Mouse (Mus musculus) lung, postnatal 25 days (tissue): ENCODE results near the gene Pafah2.

Source experiments
- DNase-seq: peaks from one replicate; pipeline ENCODE4 v3.0.0; 2022; ENCODE audit warnings: low spot score

Gene Pafah2

DNA sequence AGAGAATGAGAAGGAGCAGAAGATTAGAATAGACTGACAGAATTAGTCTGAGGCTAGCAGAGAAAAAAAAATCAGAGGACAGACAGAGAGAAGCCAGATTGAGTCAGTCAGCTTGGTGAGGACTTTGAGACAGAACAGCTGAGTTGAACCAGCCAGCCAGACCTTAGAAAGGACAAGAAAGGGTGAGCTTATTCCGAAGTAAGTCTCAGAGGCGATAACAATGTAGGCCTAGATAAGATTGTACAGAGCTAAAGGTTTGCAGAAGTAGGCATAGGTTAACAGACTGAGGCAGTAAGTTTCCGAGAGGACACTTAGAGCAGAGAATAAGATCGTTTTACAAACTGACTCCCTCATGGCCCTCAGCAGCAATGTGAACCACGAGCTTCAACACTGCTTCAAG lies 65.1 kb downstream of the Pafah2 start:
- DNase-seq = no peak

DNA sequence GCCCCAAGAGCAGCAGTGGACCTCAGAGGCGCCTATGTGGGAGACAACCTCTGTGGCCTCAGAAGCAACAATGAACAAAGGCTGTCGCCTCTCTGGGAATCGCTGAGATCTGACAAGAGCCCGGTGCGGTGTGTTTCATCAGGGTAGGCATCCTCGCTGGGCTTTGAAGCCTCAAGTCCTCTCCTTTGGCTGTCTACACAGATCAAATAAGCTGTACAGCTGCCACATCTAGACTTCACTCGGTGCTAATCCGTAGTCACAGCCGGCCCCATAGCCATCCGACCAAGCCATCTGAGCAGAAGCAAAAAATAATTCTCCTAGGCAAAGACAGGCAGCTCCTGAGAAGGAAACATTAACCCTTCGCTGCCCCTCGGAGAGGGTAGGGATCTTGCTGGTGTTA lies 69.7 kb downstream of the Pafah2 start:
- DNase-seq = no peak

DNA sequence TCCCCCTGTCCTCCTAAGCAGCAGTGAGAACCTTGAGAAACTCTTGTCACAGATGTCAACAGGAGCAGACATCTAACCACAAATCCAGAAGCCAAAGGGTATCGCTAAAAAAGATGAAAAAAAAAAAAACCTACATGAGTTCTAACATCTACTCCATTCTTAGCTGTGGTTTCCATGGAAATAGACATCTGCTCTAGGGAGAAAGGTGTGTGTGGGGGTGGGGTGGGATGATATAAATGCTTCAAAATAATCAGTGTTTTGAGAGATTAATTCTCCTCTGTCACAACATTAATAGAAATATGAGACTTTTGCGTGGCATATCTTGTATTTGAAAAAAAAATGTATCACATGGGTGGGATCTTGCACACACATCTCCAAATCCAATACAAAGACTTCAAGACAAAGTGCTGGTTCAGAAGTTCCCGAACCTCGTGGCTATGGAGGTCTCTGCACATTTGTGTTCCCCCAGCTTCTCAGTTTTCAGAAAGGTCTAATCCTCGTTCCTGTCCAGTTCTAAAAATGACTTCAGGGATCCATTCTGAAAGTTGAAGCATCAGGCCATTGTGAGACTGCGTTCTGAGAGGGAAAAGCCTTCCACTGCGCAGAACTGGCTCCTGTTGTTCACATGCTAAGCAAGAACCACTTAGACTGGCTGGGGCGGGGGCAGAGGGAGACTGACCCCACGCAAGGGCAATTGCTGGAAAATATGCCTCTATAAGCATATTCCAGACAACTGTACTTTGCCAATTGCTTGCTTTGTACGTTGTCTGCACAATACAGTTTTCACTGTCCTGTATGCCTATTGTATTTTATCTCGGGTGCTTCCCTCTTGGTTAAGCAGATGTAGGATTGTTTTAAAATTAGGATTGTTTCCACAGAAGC lies 70.5 kb downstream of the Pafah2 start:
- no peak for DNase-seq

DNA sequence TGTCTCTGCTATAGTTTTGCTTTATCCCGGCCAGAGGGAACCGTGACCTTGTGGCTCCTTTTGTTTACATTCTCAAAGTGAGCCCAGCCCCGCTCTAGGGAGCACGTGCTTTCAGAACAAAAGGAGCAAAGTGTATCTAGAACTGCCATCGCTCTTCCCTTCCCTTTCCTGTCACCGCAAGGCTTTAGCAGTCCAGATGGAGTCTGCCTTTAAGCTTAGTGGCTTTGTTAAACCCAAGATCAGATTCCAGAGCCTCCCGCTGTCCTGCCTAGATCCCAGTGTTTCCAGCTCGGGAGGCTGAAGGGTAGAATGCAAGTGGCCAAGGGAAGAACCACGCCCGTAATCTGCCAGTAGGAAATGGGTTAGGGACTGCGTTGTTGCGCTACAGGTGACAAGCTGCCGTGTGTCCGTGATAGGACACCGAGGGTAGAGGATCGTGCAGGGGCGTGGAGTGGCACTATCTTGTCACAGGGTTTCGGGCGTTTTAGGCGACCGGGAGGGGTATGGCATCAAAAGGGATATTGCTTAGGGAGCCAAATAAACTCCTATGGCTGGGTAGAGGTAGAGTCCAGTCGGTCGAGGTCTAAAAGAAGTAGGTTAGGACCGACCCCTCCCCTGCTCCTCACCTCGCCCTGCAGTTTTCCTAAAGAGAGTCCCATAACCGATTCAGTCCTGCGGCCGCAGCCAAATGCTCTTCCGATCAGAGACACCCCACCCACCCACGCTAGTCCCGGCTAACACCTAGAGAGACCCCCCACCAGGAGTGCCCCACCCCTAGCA lies 71.5 kb downstream of the Pafah2 start:
- peak; percentile 84 for DNase-seq

DNA sequence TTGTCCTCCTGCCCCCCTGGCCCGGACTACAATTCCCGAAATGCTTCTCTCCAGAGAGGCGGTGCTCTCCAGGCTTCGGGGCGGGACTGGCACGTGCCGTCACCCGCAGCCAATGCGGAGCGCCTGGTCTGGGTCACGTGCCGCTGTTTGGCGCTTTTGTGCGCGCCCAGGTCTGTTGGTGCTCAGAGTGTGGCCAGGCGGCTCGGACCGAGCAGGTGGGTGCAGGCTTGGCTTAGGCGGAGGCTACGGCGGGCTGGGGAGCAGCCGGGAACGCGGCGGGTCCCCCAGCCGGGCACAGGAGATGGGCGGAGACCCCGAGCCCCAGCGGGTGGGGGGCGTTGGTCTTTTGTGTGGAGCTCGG lies 72.1 kb downstream of the Pafah2 start, which contains the start of gene Stmn1:
Gene Stmn1, plus strand, starts transcription at position 106 of the 361 bp plus-strand sequence.
- peak; percentile 97 for DNase-seq

DNA sequence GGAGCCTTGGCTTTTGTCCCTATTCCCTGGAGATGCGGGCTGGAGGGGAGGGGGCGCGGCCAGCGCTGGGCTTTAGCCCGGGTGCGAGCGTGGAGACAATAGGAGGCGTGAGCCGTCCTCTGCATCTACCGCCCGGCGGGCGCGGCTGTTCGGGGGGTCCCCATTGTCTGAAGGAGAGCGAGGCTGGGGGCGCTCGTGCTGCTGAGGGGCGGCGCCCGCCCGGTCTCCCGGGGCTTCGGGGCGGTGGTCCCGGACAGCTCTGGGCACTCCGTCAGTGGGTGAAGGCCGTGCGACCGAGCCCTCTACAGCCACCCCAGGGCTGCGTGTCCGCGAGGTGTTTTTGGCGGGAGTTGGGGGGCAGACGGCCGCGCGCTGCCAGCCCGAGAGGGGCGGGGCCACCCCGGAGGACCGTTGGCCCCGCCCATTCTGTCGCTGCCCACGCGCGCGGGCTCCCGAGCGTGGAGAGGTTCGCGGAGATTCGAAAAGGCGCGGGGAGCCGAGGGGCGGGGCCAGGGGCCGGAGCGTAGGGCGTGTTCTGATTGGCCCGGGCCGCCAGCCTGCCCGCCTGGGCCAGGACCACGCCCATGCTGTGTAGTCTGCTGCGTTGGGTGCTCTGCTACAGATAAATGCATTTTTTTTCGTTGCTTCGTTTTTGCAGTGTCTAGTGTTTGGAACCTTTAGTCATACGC lies 72.6 kb downstream of the Pafah2 start:
- DNase-seq = peak; percentile 96

DNA sequence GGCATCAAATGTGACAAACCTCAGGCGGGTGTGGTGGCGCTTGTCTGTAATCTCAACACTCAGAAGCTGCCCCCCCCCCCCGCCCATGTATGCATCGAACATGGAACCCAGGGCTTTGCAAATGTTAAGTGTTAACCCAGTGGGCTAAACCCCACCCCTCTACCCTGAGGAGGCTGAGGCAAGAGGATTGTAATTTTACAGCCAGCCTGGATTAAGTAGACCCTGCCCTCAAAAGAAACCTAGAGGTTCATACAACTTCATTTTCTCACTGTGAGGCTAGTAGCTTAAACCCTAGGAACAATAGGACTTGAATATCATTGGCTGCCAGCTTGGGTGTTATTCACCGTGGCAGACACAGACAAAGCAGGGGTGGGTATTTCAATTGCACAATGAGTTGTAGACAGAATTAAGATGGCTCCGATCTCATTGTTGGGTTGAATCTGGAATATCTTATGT lies 73.2 kb downstream of the Pafah2 start:
- no peak for DNase-seq

DNA sequence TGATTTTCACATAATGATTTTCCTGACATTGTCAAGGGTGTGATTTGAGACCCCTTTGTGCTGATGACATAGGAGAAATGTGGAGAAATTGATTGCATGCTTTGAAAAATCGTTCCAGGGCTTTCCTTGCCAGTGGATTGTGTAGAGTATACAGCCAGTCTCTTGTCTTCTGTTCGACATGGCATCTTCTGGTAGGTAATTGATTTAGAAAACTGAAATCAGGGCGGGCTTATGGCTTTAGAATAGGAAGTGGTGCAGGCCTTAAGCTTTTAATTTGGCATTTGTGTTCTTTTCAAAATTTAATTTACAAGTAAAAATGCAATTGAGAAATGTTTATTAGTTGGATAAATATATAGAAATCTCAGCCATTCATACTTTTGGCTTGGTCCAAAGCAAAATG lies 73.9 kb downstream of the Pafah2 start:
- no peak for DNase-seq

DNA sequence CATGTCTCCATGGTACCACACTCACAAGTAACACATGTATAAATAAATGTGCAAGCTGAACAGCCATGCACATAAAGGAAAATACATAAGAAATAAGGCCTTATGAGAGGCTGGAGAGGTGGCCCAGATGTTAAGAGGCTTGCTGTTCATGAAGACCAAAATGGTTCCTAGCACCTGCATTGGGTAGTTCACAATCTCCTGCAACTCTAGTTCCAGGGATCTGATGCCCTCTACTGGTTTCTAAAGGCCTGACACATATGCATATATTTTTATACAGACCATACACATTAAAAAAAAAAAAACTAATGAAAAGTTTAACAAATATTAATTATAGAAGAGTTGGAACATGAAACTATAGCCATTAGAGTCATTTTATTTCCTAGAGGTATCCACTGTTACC lies 75.3 kb downstream of the Pafah2 start:
- DNase-seq = no peak

DNA sequence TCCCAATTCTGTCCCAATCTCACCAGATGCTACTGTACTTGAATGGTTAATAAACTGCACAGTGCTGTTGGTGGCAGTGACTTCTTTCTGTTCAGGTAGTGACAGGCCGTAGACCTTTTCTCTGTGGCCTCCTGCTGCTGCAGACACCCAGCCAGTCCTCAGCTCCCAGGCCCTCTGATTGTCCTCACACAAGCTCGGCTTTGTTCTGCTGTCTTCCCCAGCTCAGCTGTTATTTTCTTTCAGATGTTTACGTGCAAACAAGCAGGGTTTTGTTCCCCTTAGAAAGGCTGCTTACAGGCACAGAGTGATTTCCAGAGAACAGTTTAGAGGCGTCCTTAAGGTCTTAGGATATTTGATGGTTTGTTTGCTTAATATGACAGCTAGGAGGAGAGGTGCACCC lies 77.6 kb downstream of the Pafah2 start:
- no peak for DNase-seq

DNA sequence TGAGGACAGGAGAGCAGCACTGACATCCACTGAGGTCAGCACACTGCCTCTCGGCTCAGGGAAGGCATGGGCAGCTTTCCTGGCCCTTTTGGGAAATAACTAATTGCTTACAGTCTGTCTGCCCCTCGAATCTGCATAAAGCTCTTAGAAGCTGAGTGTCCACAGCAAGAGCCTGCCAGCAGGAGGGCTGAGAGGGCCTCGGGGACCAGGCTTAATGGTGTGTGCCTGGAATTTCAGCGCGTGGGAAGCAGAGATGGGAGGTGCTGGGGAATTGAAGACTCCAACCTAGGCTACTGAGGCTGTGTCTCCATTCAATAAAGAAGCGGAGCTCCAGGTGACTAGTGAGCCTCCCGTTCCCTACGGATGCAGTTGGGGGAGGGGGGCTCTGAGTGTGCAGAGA lies 78.1 kb downstream of the Pafah2 start:
- DNase-seq = no peak

DNA sequence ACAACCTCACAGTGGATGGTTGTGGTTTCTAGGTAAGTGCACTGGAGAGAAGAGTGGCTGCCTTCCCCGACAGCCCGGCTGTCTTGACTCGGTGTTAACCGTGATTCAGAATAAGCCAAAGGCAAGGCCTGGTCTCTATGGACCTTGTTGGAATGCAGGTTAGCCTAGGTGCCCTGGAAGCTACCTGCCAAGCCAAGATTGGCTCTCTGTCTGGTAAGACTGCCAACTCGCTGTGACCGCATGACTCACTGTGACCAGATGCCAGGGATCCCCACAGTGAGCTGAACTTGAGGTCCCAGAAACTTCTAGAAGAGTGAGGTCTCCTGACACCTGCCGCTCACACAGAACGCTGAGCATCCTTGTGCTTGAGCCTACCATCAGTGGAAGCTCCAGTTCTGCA lies 80.8 kb downstream of the Pafah2 start:
- DNase-seq = peak; percentile 35
